Mouse (Mus musculus) thymus, postnatal 25 days (tissue): ENCODE results near the gene Gpatch1.

Source experiments
- DNase-seq: peaks from one replicate; pipeline ENCODE4 v3.0.0; 2022

Gene Gpatch1

GRCm38 (mm10) chr7:35317729-35318609 lies at the start of gene Gpatch1:
TSS of gene Gpatch1 (minus strand) at chr7:35318440.
- peak; percentile 93 for DNase-seq

GRCm38 (mm10) chr7:35365161-35365910 lies 47.1 kb upstream of the Gpatch1 start:
- no peak for DNase-seq

- DNase-seq, result no peak
Observed at GRCm38 (mm10) chr7:35362868-35363267, 44.6 kb upstream of the Gpatch1 start.

- DNase-seq, result no peak
Observed at GRCm38 (mm10) chr7:35362253-35362652, 44.0 kb upstream of the Gpatch1 start.

- no peak for DNase-seq
Observed at GRCm38 (mm10) chr7:35357621-35358020, 39.4 kb upstream of the Gpatch1 start.

GRCm38 (mm10) chr7:35355303-35355872 lies 37.1 kb upstream of the Gpatch1 start:
- no peak for DNase-seq

- no peak for DNase-seq
Observed at GRCm38 (mm10) chr7:35353306-35353705, 35.1 kb upstream of the Gpatch1 start.

GRCm38 (mm10) chr7:35351155-35351554 lies 32.9 kb upstream of the Gpatch1 start:
- DNase-seq, result no peak

GRCm38 (mm10) chr7:35349886-35350684 lies 31.8 kb upstream of the Gpatch1 start:
- no peak for DNase-seq

GRCm38 (mm10) chr7:35349022-35349421 lies 30.8 kb upstream of the Gpatch1 start:
- no peak for DNase-seq

- no peak for DNase-seq
Observed at GRCm38 (mm10) chr7:35347918-35348700, 29.9 kb upstream of the Gpatch1 start.

GRCm38 (mm10) chr7:35344785-35345330 lies 26.6 kb upstream of the Gpatch1 start:
- DNase-seq, result no peak

- no peak for DNase-seq
Observed at GRCm38 (mm10) chr7:35342498-35342897, 24.3 kb upstream of the Gpatch1 start.

GRCm38 (mm10) chr7:35341282-35341681 lies 23.0 kb upstream of the Gpatch1 start:
- DNase-seq, result no peak

GRCm38 (mm10) chr7:35340196-35340595 lies 22.0 kb upstream of the Gpatch1 start:
- DNase-seq, result no peak

GRCm38 (mm10) chr7:35334527-35335452 lies 16.6 kb upstream of the Gpatch1 start:
- DNase-seq, result no peak

- DNase-seq, result peak; percentile 97
Observed at GRCm38 (mm10) chr7:35333692-35334526, 15.7 kb upstream of the Gpatch1 start, which contains the start of gene Rhpn2. TSS of gene Rhpn2 (plus strand) at chr7:35334170.

- no peak for DNase-seq
Observed at GRCm38 (mm10) chr7:35333231-35333651, 15.0 kb upstream of the Gpatch1 start.

GRCm38 (mm10) chr7:35331590-35331989 lies 13.3 kb upstream of the Gpatch1 start:
- DNase-seq, result no peak
